Mouse (Mus musculus) ES-Bruce4 (cell line): ENCODE results near the gene Ube2e2. TPM values are rescaled to one million over a fixed set of nuclear protein-coding genes. Genes with fewer than 3 reads are reported as not detected.

ENCODE experiments used
- H3K27ac ChIP-seq: 2 replicates; pipeline ENCODE4 v1.5.1; 2012; ENCODE audit warnings: low read length, inconsistent platforms; ENCODE audit not compliant: insufficient read depth
- H3K27me3 ChIP-seq: 2 replicates; pipeline ENCODE4 v1.6.1; 2012; ENCODE audit warnings: mild to moderate bottlenecking, low read length, inconsistent platforms; ENCODE audit not compliant: control insufficient read depth, poor library complexity, insufficient read depth, severe bottlenecking
- H3K36me3 ChIP-seq: 2 replicates; pipeline ENCODE4 v1.6.1; 2012; ENCODE audit warnings: inconsistent platforms, mild to moderate bottlenecking, low read length, moderate library complexity; ENCODE audit not compliant: control insufficient read depth, poor library complexity, insufficient read depth, severe bottlenecking
- H3K4me1 ChIP-seq: one replicate; pipeline ENCODE4 v1.8.1; 2011; ENCODE audit warnings: low read length; ENCODE audit not compliant: control insufficient read depth, insufficient read depth
- H3K4me3 ChIP-seq: 2 replicates; pipeline ENCODE4 v1.5.1; 2011; ENCODE audit warnings: low read depth, mild to moderate bottlenecking, low read length
- H3K9ac ChIP-seq: 2 replicates; pipeline ENCODE4 v1.6.1; 2012; ENCODE audit warnings: low read depth, mild to moderate bottlenecking, inconsistent platforms; ENCODE audit not compliant: poor library complexity, severe bottlenecking
- H3K9me3 ChIP-seq: replicated peaks from 2 replicates; pipeline ENCODE4 v1.6.1; 2012; ENCODE audit warnings: mild to moderate bottlenecking, low read length, inconsistent platforms; ENCODE audit not compliant: control insufficient read depth, poor library complexity, insufficient read depth, severe bottlenecking
- CTCF ChIP-seq: IDR thresholded peaks from one replicate; pipeline ENCODE4 v1.8.1; 2011; ENCODE audit warnings: low read depth, low read length
- EP300 ChIP-seq: IDR thresholded peaks from 2 replicates; pipeline ENCODE4 v1.6.1; 2011; ENCODE audit warnings: low read depth, low read length; ENCODE audit not compliant: insufficient read depth
- POLR2A ChIP-seq: IDR thresholded peaks from one replicate; pipeline ENCODE4 v1.8.1; 2011; ENCODE audit warnings: low read length; ENCODE audit not compliant: insufficient read depth
- polyA plus RNA-seq: library from polyadenylated mRNA; stranded (reverse); fragments of >200 nt; gene quantifications from 2 replicates; pipeline ENCODE4 v1.2.4, GENCODE M21; 2011; ENCODE audit warnings: low read depth; ENCODE audit not compliant: missing spikeins, insufficient read depth, insufficient read length

Ube2e2 gene
- polyA plus RNA-seq, 1 experiment, result 19.2 TPM

DNA sequence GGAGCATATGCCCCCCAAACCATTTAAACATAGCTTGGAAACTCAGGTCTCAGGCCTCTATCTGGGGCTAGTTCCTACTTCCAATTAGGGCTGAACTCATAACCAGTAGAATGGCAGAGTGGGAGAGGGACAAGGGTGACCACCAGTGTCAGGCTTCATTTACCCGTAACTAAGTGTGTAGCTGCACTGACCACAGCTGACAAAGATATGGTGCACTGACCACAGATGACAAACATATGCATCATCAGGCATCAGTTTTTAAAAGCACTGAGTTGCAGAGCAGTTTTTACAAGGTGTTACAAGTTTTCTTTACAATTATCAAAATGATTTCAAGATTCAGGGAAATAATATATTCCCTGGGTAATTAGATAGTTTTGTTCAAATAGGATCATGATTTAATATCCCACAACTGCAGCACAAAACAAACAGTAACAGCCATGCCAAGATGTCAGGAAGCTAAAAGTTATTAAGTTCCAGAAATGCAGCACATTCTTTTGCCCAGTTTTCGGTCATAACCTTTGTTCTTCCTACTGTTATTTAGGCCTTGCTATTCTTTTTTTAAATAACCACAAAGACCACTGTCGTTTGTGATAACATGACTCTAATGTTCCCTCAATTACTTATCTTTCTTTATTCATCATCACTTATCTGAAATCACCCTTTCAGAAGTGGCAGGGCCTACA lies 114.9 kb downstream of the Ube2e2 start:
- TF ChIP-seq POLR2A (no peak), CTCF (no peak), EP300 (no peak)
- no peaks in the 10 kb centered on the region for H3K9me3 ChIP-seq
- H3K4me3 ChIP-seq, result no peak overlapping the region
- no peaks in the 10 kb centered on the region for H3K27me3 ChIP-seq
- H3K27ac ChIP-seq, result no peak overlapping the region
- H3K36me3 ChIP-seq, result no peaks in the 10 kb centered on the region
- H3K9ac ChIP-seq, result no peak overlapping the region
- H3K4me1 ChIP-seq, result no peaks in the 10 kb centered on the region

DNA sequence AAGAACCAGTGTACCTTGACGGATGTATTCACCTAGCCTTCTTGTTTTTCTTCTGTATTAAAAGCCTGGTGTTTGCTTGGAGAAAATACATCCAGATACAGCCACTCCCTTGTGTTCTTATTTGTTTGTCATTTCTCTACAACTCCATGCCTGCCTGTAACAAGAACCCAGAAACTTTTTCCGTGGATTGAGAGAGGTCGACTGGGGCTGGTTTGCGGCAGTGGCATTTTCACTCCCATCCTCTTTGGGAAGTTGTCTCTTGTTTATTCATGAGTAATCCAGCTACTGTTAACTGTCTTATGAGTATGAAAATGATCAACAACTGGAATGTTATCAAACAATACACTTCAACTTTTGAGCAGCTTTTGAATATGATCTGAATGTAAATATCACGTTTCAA lies 115.8 kb downstream of the Ube2e2 start:
- no peaks in the 10 kb centered on the region for H3K4me1 ChIP-seq
- no peak for TF ChIP-seq CTCF
- TF ChIP-seq EP300, result no peak
- H3K27ac ChIP-seq, result no peak overlapping the region
- H3K36me3 ChIP-seq, result no peaks in the 10 kb centered on the region
- H3K4me3 ChIP-seq, result no peak overlapping the region
- H3K27me3 ChIP-seq, result no peaks in the 10 kb centered on the region
- no peaks in the 10 kb centered on the region for H3K9me3 ChIP-seq
- H3K9ac ChIP-seq, result no peak overlapping the region

DNA sequence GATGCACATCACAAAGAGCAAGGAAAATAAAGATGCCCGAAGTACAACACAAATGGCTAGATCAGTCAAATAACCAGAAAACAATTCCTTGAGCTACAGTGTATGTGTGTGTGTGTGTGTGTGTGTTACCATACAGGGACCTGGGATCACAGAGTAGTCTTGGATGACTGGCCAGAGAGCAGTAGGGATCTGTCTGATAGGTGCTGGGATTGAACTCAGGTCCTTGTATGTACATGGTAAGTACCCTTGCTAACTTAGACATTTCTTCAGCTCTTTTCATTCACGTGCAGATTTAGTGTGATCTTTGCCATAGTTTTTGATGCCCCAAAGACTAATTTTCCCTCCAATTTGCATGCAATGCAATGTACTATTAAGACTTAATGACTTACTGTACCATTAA lies 117.9 kb downstream of the Ube2e2 start:
- Histone ChIP-seq H3K27me3 (no peaks in the 10 kb centered on the region), H3K9ac (no peak overlapping the region), H3K27ac (no peak overlapping the region), H3K4me3 (no peak overlapping the region), H3K9me3 (no peaks in the 10 kb centered on the region), H3K4me1 (no peaks in the 10 kb centered on the region), H3K36me3 (no peaks in the 10 kb centered on the region)
- no peak for TF ChIP-seq CTCF
- TF ChIP-seq EP300, result no peak
- no peak for TF ChIP-seq POLR2A

DNA sequence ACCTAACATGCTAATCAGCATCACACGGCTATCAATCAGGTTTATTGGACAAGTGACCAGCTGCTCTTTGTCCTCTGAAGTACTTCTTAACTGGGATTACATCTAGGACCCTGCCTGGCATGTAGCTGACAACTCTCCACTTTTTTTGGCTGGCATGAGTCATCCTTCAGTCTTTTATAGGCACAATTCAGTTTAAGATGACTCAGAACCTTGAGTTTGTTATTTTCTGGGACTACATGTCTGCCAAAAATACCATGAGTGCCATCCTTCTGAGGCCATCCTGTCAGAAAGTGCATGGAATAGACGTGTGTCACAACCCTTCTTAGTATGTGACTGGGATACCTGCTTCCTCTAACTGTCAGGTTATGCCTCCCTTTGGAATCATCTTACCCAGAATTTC lies 120.3 kb downstream of the Ube2e2 start:
- no peak overlapping the region for H3K4me3 ChIP-seq
- TF ChIP-seq CTCF (no peak), EP300 (no peak), POLR2A (no peak)
- H3K27me3 ChIP-seq, result no peaks in the 10 kb centered on the region
- no peak overlapping the region for H3K27ac ChIP-seq
- no peak overlapping the region for H3K9ac ChIP-seq
- H3K9me3 ChIP-seq, result no peaks in the 10 kb centered on the region
- H3K36me3 ChIP-seq, result no peaks in the 10 kb centered on the region
- no peaks in the 10 kb centered on the region for H3K4me1 ChIP-seq

DNA sequence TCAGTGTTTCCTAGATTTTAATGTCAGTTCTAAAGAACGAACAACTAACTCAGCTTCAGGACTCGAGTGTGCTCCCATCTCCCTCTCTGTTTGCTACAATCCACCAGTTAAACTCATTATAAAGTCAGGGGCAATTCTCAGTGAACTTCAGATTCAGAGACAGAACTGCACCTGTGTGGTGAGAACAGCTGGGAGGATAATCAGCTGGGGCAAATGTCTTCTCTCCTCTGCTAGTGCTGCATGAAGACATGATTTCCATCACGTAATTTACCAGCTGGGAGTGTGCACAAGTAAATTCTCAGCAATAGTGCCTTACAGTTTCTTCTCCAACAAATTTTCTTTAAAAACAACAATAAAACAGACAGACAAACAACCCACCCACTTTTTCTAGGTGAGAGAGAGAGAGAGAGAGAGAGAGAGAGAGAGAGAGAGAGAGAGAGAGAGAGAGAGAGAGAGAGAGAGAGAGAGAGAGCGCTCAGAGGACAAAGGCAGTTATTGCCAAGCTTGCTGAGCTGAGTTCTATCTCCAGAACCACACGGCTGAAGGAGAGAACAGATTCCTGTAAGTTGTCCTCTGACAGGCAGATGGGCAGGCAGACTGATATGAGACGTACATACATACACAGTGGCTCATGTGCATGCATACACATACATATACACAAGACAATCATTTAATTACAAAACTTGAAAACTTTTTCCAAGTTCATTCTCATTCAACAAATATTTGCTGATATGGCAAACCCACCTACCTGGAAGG lies 134.3 kb downstream of the Ube2e2 start:
- H3K4me1 ChIP-seq, result no peaks in the 10 kb centered on the region
- H3K9ac ChIP-seq, result no peak overlapping the region
- no peaks in the 10 kb centered on the region for H3K27me3 ChIP-seq
- no peaks in the 10 kb centered on the region for H3K36me3 ChIP-seq
- H3K9me3 ChIP-seq, result no peaks in the 10 kb centered on the region
- no peak overlapping the region for H3K27ac ChIP-seq
- TF ChIP-seq EP300, result no peak
- no peak for TF ChIP-seq CTCF
- no peak for TF ChIP-seq POLR2A
- no peak overlapping the region for H3K4me3 ChIP-seq
